Mouse (Mus musculus) lung, adult 2 months (tissue): ENCODE data around the gene Kalrn. TPM values are rescaled to one million over a fixed set of nuclear protein-coding genes. Genes with fewer than 3 reads are reported as not detected.
A peak's percentile ranks its signal among the peaks of the same experiment; 100 is the strongest.

Source experiments
- DNase-seq: peaks from one replicate; pipeline ENCODE4 v3.0.0; 2022
- H3K4me1 ChIP-seq: fragments of 200-500 bp; 2 replicates; pipeline ENCODE4 v1.6.1; 2011; ENCODE audit warnings: low read length; ENCODE audit not compliant: control insufficient read depth, insufficient read depth
- H3K4me3 ChIP-seq: fragments of 200-500 bp; replicated peaks from 2 replicates; pipeline ENCODE3; 2011; ENCODE audit warnings: low read depth, mild to moderate bottlenecking, control low read depth, low read length; ENCODE audit errors: extremely low read depth
- CTCF ChIP-seq: fragments of 200-500 bp; IDR thresholded peaks from 2 replicates; pipeline ENCODE4 v1.5.1; 2011; ENCODE audit warnings: mild to moderate bottlenecking, low read length, control low read depth; ENCODE audit not compliant: insufficient read depth
- POLR2A ChIP-seq: fragments of 200-500 bp; IDR thresholded peaks from 2 replicates; pipeline ENCODE4 v1.6.1; 2011; ENCODE audit warnings: low read depth, mild to moderate bottlenecking, control low read depth, low read length, borderline replicate concordance; ENCODE audit errors: extremely low read depth
- WGBS: fragments of 180-500 bp; shearing (Covaris S2); methylation state at CpG from one replicate; pipeline ENCODE4 v1.1.7; 2018; 5-methylcytosine and 5-hydroxymethylcytosine counted together
- polyA plus RNA-seq: library from polyadenylated mRNA; depleted of rRNA; stranded (reverse); fragments of >200 nt; gene quantifications from 2 replicates; pipeline ENCODE4 v1.2.3, GENCODE M21; 2012

Gene Kalrn
- polyA plus RNA-seq, 1 experiment: 11.8 TPM

DNA sequence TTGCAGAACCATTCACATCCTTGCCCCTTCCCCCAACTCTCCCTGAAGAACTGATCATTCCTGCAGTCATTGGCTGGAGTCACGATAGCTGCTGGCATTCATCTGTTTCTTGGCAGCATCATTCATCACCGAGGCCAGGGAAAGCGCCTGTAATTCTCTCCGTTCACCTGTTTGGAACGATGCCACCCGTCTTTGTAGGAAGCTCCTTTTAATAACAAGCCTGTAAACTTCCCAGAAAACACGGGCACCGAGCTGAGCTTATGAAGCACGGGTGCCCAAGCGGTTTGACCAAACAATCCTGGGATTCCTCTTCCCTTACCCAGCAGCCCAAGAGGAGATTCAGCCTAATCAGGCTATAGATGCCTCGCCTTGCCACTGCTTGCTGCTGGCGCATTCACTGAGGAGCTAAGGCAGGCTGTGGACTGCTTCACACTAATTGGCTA, 243.9 kb downstream of the Kalrn start:
- no peak for TF ChIP-seq CTCF
- TF ChIP-seq POLR2A: no peak
- 42% methylated on average over 12 of the region's 12 CpGs for whole genome bisulfite sequencing
- DNase-seq: no peak

GRCm38 (mm10) chr16:34327890-34328289, 245.4 kb downstream of the Kalrn start:
- TF ChIP-seq CTCF (no peak), POLR2A (no peak)
- DNase-seq: no peak
- Histone ChIP-seq H3K4me3 (no peak overlapping the region), H3K4me1 (peaks cover 14% of the 10 kb centered on the region; the same call in 1 of the 2 replicates)
- WGBS: 69% methylated on average over 5 of the region's 5 CpGs

More for the DNA sequence above, 243.9 kb downstream of the Kalrn start:
- no peak overlapping the region for H3K4me3 ChIP-seq
- peaks cover 8% of the 10 kb centered on the region; the same call in 1 of the 2 replicates for H3K4me1 ChIP-seq

- Histone ChIP-seq H3K4me1 (peaks cover 13% of the 10 kb centered on the region), H3K4me3 (no peak overlapping the region)
- no peak for DNase-seq
- WGBS: 40% methylated on average over 3 of the region's 3 CpGs
- TF ChIP-seq CTCF: no peak
- no peak for TF ChIP-seq POLR2A
Measured at GRCm38 (mm10) chr16:34325869-34326268, 247.5 kb downstream of the Kalrn start.

GRCm38 (mm10) chr16:34325161-34325560, 248.2 kb downstream of the Kalrn start:
- Histone ChIP-seq H3K4me1 (peaks cover 13% of the 10 kb centered on the region), H3K4me3 (no peak overlapping the region)
- no peak for TF ChIP-seq POLR2A
- no peak for TF ChIP-seq CTCF
- no peak for DNase-seq
- 89% methylated on average over 4 of the region's 4 CpGs for WGBS

DNA sequence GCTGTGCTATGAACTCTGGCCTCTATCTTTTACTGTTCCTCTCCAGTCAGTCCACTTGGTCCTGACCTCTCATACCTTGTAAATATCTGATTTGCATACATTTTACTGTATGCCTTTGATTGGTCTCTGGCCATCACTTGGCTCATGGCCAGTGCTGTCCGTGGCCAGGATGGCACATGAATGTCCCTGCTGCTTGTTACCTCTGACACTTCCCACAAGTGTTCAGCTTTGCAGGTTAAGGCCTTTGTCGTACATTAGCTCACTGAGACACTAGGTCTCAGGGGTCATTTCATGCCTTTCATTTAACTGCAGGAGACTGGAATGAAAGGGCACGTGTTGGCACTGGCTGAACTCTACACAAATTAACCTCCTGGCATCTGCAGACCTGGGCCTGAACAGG, 248.6 kb downstream of the Kalrn start:
- Histone ChIP-seq H3K4me3 (no peak overlapping the region), H3K4me1 (peaks cover 13% of the 10 kb centered on the region)
- WGBS: 72% methylated on average over 3 of the region's 3 CpGs
- DNase-seq: no peak
- no peak for TF ChIP-seq CTCF
- TF ChIP-seq POLR2A: no peak

GRCm38 (mm10) chr16:34323496-34323895, 249.8 kb downstream of the Kalrn start:
- WGBS: 35% methylated on average over 1 of the region's 1 CpGs

GRCm38 (mm10) chr16:34322546-34322945, 250.8 kb downstream of the Kalrn start:
- DNase-seq: peak; percentile 59
- no peak overlapping the region for H3K4me3 ChIP-seq
- TF ChIP-seq POLR2A (no peak), CTCF (peak; percentile 88)
- H3K4me1 ChIP-seq: peaks cover 13% of the 10 kb centered on the region
- 30% methylated on average over 4 of the region's 4 CpGs for WGBS

More at GRCm38 (mm10) chr16:34323496-34323895, 249.8 kb downstream of the Kalrn start:
- no peak overlapping the region for H3K4me3 ChIP-seq
- no peak for TF ChIP-seq POLR2A
- no peak for TF ChIP-seq CTCF
- DNase-seq: no peak
- H3K4me1 ChIP-seq: peaks cover 13% of the 10 kb centered on the region

- Histone ChIP-seq H3K4me3 (no peak overlapping the region), H3K4me1 (peaks cover 13% of the 10 kb centered on the region)
- WGBS: 70% methylated on average over 4 of the region's 4 CpGs
- DNase-seq: no peak
- no peak for TF ChIP-seq CTCF
- no peak for TF ChIP-seq POLR2A
Measured at GRCm38 (mm10) chr16:34321066-34321790, 252.1 kb downstream of the Kalrn start.

DNA sequence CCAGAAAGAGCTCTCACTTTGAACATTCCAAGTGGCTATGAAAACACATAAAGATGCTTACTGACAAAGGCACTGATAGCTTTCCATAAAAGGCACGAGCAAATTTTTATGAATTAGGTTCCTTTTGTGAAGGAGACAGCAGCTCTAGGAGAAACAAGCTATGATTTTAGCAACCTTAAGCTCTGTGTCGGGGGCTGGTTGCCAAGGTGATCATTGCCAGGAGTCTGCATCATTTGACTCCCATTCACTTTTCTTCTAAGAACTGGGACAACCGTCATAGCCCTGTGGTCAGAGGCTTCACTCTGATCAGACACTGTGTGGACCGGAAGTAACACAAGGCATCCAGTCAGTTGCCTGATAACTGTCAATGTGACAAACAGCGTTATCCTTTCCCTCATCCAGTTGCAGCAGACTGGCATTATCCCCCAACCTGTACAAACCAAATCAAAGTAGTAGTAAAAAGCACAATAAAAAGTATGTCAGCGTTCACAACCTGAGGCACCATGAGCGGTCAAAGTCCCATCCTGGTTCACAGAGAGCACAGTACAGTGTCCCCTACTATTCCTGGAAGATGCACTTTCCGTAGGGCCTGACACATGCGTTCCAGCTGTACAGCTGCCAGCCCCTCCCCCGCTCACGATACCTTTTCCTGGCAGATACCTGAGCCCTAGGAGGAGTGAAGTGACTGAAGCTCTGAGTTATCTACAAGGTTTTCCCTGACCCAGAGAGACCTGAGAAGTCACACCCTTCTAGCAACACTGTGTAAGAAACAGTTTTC, 253.1 kb downstream of the Kalrn start:
- 84% methylated on average over 11 of the region's 11 CpGs for WGBS
- TF ChIP-seq CTCF: no peak
- TF ChIP-seq POLR2A: no peak
- peaks cover 8% of the 10 kb centered on the region for H3K4me1 ChIP-seq
- DNase-seq: no peak
- H3K4me3 ChIP-seq: no peak overlapping the region
